Mouse (Mus musculus) intestine, embryonic 16.5 days (tissue): ENCODE data around the gene Gm12184. TPM values are rescaled to one million over a fixed set of nuclear protein-coding genes. Genes with fewer than 3 reads are reported as not detected.

Experiments used
- ATAC-seq: fragments of 200-750 bp; cut with Nextera tagmentation; 2 replicates; pipeline ENCODE4 v1.8.0; 2017; ENCODE audit warnings: moderate TSS enrichment, moderate library complexity
- H3K27ac ChIP-seq: fragments of 300-500 bp; sonication (generic); 2 replicates; pipeline ENCODE4 v1.5.1; 2014; ENCODE audit warnings: mild to moderate bottlenecking, low read length
- H3K27me3 ChIP-seq: fragments of 300-500 bp; sonication (generic); replicated peaks from 2 replicates; pipeline ENCODE4 v1.6.1; 2014; ENCODE audit warnings: low read length, control low read depth, mixed read lengths; ENCODE audit not compliant: control insufficient read depth, insufficient read depth
- H3K36me3 ChIP-seq: fragments of 300-500 bp; sonication (generic); 2 replicates; pipeline ENCODE4 v1.6.1; 2014; ENCODE audit warnings: low read length, control low read depth; ENCODE audit not compliant: control insufficient read depth, insufficient read depth
- H3K4me1 ChIP-seq: fragments of 300-500 bp; sonication (generic); 2 replicates; pipeline ENCODE4 v1.6.1; 2014; ENCODE audit warnings: low read length, control low read depth, mixed read lengths; ENCODE audit not compliant: control insufficient read depth, insufficient read depth
- H3K4me2 ChIP-seq: fragments of 300-500 bp; sonication (generic); 2 replicates; pipeline ENCODE4 v1.6.1; 2014; ENCODE audit warnings: low read depth, low read length, control low read depth
- H3K4me3 ChIP-seq: fragments of 300-500 bp; sonication (generic); 2 replicates; pipeline ENCODE4 v1.5.1; 2014; ENCODE audit warnings: mild to moderate bottlenecking, low read length
- H3K9ac ChIP-seq: fragments of 300-500 bp; sonication (generic); 2 replicates; pipeline ENCODE4 v1.6.1; 2014; ENCODE audit warnings: low read depth, low read length
- H3K9me3 ChIP-seq: fragments of 300-500 bp; sonication (generic); 2 replicates; pipeline ENCODE4 v1.6.1; 2016; ENCODE audit warnings: low read length, control low read depth; ENCODE audit not compliant: control insufficient read depth
- WGBS: fragments of 180-500 bp; shearing (Covaris S2); extraction: QIAGEN DNeasy Blood & Tissue Kit; methylation state at CpG from one replicate; pipeline ENCODE4 v1.1.7; 2014; 5-methylcytosine and 5-hydroxymethylcytosine counted together
- polyA plus RNA-seq: library from polyadenylated mRNA; unstranded; fragments of >200 nt; fragmentation: Nextera tagmentation; extraction: Ambion mirVana; gene quantifications from 2 replicates; pipeline ENCODE4 v1.2.1, GENCODE M21; 2015

Gm12184 gene
- polyA plus RNA-seq, 1 experiment from 2014 or later: 1.4 TPM

- Histone ChIP-seq H3K9ac (no peak overlapping the region), H3K27me3 (no peaks in the 10 kb centered on the region), H3K27ac (peak overlapping the region; percentile 52; the same call in 1 of the 2 replicates), H3K4me1 (peaks cover 22% of the 10 kb centered on the region), H3K36me3 (no peaks in the 10 kb centered on the region), H3K4me3 (no peak overlapping the region), H3K4me2 (no peak overlapping the region), H3K9me3 (no peaks in the 10 kb centered on the region)
- 72% methylated on average over 7 of the region's 7 CpGs for WGBS
- no peak for ATAC-seq
These were observed 6.7 kb downstream of the Gm12184 start for GRCm38 (mm10) chr11:48819614-48820307.

- Histone ChIP-seq H3K9ac (peak overlapping the region; percentile 96), H3K9me3 (no peaks in the 10 kb centered on the region), H3K27ac (peak overlapping the region; percentile 40; the same call in 1 of the 2 replicates), H3K36me3 (no peaks in the 10 kb centered on the region), H3K4me2 (peak overlapping the region; percentile 73), H3K4me1 (peaks cover 22% of the 10 kb centered on the region), H3K27me3 (no peaks in the 10 kb centered on the region), H3K4me3 (peak overlapping the region; percentile 83)
- no peak for ATAC-seq
- 0% methylated on average over 16 of the region's 16 CpGs for WGBS
These were observed 8.1 kb downstream of the Gm12184 start for GRCm38 (mm10) chr11:48818346-48818745.

- Histone ChIP-seq H3K4me2 (peak overlapping the region; percentile 73), H3K4me1 (peaks cover 22% of the 10 kb centered on the region), H3K27ac (peak overlapping the region; percentile 99), H3K27me3 (no peaks in the 10 kb centered on the region), H3K9ac (peak overlapping the region; percentile 96), H3K9me3 (no peaks in the 10 kb centered on the region), H3K4me3 (peak overlapping the region; percentile 83), H3K36me3 (no peaks in the 10 kb centered on the region)
- no peak for ATAC-seq
- 4% methylated on average over 9 of the region's 9 CpGs for WGBS
These were observed 8.7 kb downstream of the Gm12184 start for GRCm38 (mm10) chr11:48817794-48818193.

- ATAC-seq: peak; percentile 97
These were observed 9.4 kb downstream of the Gm12184 start, which contains the start of gene Trim41 for GRCm38 (mm10) chr11:48816800-48817665. Gene Trim41 (minus strand): TSS chr11:48817353.

GRCm38 (mm10) chr11:48816281-48816781, 10.1 kb downstream of the Gm12184 start:
- no peaks in the 10 kb centered on the region for H3K27me3 ChIP-seq
- peak; percentile 23 for ATAC-seq
- peak overlapping the region; percentile 83 for H3K4me3 ChIP-seq
- H3K9ac ChIP-seq: peak overlapping the region; percentile 88
- peak overlapping the region; percentile 81 for H3K4me2 ChIP-seq
- H3K9me3 ChIP-seq: no peaks in the 10 kb centered on the region
- peak overlapping the region; percentile 71 for H3K27ac ChIP-seq
- H3K4me1 ChIP-seq: peaks cover 22% of the 10 kb centered on the region
- WGBS: 2% methylated on average over 23 of the region's 23 CpGs
- no peaks in the 10 kb centered on the region for H3K36me3 ChIP-seq

More at GRCm38 (mm10) chr11:48816800-48817665, 9.4 kb downstream of the Gm12184 start, which contains the start of gene Trim41:
- Histone ChIP-seq H3K4me3 (peak within 1 kb of the TSS; percentile 83), H3K9me3 (no peaks in the 10 kb centered on the region), H3K36me3 (no peaks in the 10 kb centered on the region), H3K27me3 (no peaks in the 10 kb centered on the region), H3K4me1 (peaks cover 22% of the 10 kb centered on the region), H3K9ac (peak within 1 kb of the TSS; percentile 96), H3K4me2 (peak within 1 kb of the TSS; percentile 81), H3K27ac (peak within 1 kb of the TSS; percentile 99)
- under 1% methylated on average over 69 of the region's 77 CpGs for WGBS

GRCm38 (mm10) chr11:48815851-48816250, 10.6 kb downstream of the Gm12184 start:
- Histone ChIP-seq H3K9me3 (no peaks in the 10 kb centered on the region), H3K4me3 (peak overlapping the region; percentile 83), H3K27me3 (no peaks in the 10 kb centered on the region), H3K4me2 (peak overlapping the region; percentile 81), H3K4me1 (peaks cover 22% of the 10 kb centered on the region), H3K36me3 (no peaks in the 10 kb centered on the region), H3K27ac (no peak overlapping the region), H3K9ac (peak overlapping the region; percentile 88)
- ATAC-seq: no peak
- WGBS: 70% methylated on average over 16 of the region's 16 CpGs

GRCm38 (mm10) chr11:48813782-48814181, 12.7 kb downstream of the Gm12184 start:
- Histone ChIP-seq H3K9ac (no peak overlapping the region), H3K27ac (no peak overlapping the region), H3K9me3 (no peaks in the 10 kb centered on the region), H3K36me3 (peaks cover 5% of the 10 kb centered on the region; the same call in 1 of the 2 replicates), H3K27me3 (no peaks in the 10 kb centered on the region), H3K4me3 (no peak overlapping the region), H3K4me1 (peaks cover 22% of the 10 kb centered on the region), H3K4me2 (no peak overlapping the region)
- no peak for ATAC-seq

- peaks cover 26% of the 10 kb centered on the region for H3K36me3 ChIP-seq
- peaks cover 13% of the 10 kb centered on the region for H3K4me1 ChIP-seq
- H3K27me3 ChIP-seq: no peaks in the 10 kb centered on the region
- WGBS: 67% methylated on average over 2 of the region's 2 CpGs
- ATAC-seq: no peak
- no peak overlapping the region for H3K4me2 ChIP-seq
- H3K9ac ChIP-seq: no peak overlapping the region
- no peak overlapping the region for H3K27ac ChIP-seq
- H3K9me3 ChIP-seq: no peaks in the 10 kb centered on the region
- H3K4me3 ChIP-seq: no peak overlapping the region
These were observed 16.3 kb downstream of the Gm12184 start for GRCm38 (mm10) chr11:48810142-48810541.

GRCm38 (mm10) chr11:48809434-48809830, 17.0 kb downstream of the Gm12184 start:
- Histone ChIP-seq H3K9ac (no peak overlapping the region), H3K9me3 (no peaks in the 10 kb centered on the region), H3K4me1 (peaks cover 6% of the 10 kb centered on the region), H3K27me3 (no peaks in the 10 kb centered on the region), H3K4me2 (no peak overlapping the region), H3K36me3 (peaks cover 28% of the 10 kb centered on the region), H3K4me3 (no peak overlapping the region), H3K27ac (0 out of 2 replicates have a peak overlapping the region, but pooled peaks have one; percentile 20)
- no peak for ATAC-seq
- 43% methylated on average over 4 of the region's 4 CpGs for WGBS
